Mouse (Mus musculus): ENCODE data around the gene Gm17606. TPM values are rescaled to one million over a fixed set of nuclear protein-coding genes. Genes with fewer than 3 reads are reported as not detected.

Gm17606 gene
- total RNA-seq, 2 experiments from 2014 or later: not detected

DNA sequence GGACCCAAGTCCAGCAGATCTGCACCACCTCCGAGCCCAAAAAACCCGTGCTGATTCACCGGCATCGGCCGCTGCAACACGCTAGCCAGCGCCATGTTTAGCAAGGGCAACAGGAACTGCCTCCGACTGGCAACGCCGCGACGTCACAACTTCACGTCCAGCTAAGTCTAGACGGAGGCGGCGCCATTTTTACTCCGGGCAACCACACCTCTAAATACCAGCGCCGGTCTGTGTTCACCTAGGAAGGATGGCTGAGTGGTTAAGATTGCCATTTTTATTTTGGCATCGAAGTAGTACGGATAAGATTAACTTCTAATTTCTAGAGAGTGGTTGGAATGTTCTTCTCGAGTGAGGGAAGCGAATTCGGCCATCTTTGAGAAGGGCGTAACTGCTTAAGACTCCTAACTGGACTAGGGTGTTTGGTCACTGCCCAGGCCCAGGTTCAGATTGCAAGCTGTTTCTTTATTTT lies 22.8 kb upstream of the Gm17606 start, which contains the start of gene Psmb5:
Gene Psmb5, minus strand, starts transcription at position 126 of the 469 bp plus-strand sequence.
- DNase-seq (ENCODE audit: extremely low spot score in 1 of 2, low spot score in 2 of 2): peak; percentile 87 to 93
- intact Hi-C loops (cut with DNase I): loop anchor here (5.0 kb wide), 1 partner anchor 36 kb away; no protein-coding TSS in a partner anchor

DNA sequence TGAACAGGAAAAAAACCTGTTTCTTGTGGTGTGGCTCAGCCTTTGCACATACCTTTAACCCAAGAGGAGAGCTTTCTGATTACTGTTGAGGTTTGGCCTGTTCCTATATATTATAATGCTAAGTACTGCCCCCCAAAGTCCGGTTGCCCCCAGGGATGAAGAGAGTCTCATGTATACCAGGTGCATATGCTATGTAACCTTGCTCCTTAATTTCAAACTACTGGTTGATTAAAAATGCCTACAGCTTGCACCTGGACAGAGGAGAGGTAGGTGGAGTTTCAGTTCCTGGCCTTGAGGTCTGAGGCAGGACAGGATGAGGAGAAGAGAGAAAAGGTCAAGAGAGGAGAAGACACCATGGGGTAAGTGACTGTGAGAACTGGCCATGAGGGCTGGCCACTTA lies 19.6 kb upstream of the Gm17606 start, which contains the start of gene Psmb11:
Gene Psmb11, plus strand, starts transcription at position 301 of the 400 bp plus-strand sequence.
- no peak for DNase-seq (ENCODE audit: extremely low spot score in 1 of 2, low spot score in 2 of 2)
- intact Hi-C loops (cut with DNase I): no loop called here

DNA sequence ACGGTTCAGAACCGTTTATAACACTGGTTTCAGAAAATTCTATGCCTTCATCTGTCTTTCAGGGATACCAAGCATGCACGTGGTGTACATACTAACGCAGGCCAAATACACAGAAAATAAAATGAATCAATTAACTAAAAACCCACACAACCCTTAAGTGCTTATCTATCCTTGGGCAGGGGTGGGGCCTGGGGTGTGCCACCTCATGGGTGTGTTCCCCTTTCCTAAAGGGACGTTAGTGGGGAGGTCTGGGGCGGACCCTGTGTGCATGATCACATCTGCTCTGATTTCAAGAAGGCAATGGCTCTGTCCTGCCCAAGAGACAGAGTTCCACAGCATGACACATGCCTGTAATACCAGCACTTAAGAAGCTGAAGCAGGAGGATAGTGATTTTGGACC lies 17.4 kb upstream of the Gm17606 start:
- intact Hi-C loops (cut with DNase I): no loop called here

DNA sequence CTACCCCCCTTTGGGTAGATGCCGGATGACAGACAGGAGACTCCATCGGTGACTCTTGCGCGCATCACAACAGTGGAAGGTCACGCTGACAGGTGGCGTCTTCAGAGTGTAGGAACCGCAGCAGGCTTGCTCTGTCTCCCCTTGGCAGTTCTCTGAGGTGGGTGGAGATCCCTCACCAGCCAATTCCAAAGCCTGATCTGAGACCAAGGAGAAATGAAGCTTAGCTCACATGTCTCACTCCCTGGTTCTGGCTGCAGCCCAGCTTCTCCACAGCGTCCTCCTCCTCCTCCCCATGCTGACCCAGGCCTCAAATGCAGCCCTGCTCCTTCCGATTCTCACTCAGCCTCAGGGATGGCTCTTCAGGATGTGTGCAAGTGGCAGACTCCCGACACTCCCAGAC lies 15.8 kb upstream of the Gm17606 start:
- no peak for DNase-seq (ENCODE audit: extremely low spot score in 1 of 2, low spot score in 2 of 2)
- intact Hi-C loops (cut with DNase I): no loop called here

More for the DNA sequence above, 17.4 kb upstream of the Gm17606 start:
- no peak for DNase-seq (ENCODE audit: extremely low spot score in 1 of 2, low spot score in 2 of 2)

DNA sequence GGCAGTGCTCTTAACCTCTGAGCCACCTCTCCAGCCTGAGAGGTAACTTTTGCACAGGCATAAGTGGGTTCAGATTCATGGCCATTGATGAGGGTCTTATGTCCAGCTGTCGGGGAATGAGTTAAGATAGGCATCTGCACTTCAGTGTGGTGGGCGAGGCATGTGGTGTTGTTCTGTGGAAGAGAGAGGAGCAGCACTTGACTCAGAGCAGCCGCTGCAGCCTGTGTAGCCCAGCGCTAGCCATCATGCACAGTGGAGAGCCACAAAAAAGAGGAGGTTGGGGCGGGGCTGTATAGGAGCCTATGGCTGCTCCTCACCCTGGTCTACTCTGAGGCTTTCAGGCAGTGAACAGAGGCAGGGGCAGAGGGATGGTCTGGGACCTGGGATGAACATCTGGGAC lies 12.6 kb upstream of the Gm17606 start:
- intact Hi-C loops (cut with DNase I): no loop called here

DNA sequence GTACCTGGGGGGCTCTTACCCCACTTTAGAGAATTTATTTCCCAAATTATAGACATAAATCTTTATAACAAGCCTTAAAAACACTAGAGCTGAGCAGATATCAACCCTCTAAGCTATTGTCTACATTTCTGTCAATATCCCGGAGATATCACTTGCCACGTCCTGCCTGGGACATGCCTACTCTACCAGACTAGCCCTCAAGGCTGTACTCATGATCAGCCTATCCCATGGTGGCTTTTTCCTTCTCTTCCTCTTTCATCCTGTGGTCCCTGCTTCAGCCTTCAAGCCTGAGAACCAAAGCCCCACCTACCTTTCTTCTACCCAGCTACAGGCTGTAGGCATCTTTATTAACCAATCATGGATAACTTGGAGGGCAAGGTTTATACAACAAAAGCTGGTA lies 11.0 kb upstream of the Gm17606 start:
- intact Hi-C loops (cut with DNase I): no loop called here
- DNase-seq (ENCODE audit: extremely low spot score in 1 of 2, low spot score in 2 of 2): no peak

More for the DNA sequence above, 12.6 kb upstream of the Gm17606 start:
- no peak for DNase-seq (ENCODE audit: extremely low spot score in 1 of 2, low spot score in 2 of 2)

DNA sequence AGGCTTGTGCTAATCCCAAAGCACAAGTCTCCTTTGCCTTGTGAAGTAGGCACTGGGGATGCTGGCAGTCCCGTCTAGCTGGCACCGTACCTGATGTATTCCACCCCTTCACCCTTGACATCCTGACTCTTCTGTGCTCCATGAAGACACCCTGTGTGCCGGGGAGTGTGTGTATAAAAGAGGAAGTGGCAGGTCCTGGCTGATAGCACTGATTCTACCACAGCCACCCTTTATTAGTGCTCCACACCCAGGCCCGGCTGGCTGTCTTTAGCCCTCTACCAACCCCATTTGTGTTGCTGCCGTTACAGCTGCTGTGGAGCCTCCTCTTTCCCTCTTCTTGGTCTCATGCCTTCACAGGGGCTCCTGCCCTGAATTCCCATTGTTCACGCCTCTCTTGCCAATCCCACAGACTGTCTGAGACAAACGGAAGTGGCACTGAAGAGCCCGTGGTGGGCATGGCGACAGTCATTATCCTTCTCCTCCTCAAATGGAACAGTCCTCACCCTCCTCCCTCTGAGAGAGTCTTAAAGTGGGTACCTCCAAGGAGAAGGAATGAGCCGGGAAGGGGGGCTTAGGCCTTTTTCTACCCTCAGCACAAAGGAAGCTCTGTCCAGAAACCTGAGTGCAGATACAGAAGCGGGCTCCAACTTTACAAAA lies 10.0 kb upstream of the Gm17606 start:
- no peak for DNase-seq (ENCODE audit: extremely low spot score in 1 of 2, low spot score in 2 of 2)
- intact Hi-C loops (cut with DNase I): no loop called here

DNA sequence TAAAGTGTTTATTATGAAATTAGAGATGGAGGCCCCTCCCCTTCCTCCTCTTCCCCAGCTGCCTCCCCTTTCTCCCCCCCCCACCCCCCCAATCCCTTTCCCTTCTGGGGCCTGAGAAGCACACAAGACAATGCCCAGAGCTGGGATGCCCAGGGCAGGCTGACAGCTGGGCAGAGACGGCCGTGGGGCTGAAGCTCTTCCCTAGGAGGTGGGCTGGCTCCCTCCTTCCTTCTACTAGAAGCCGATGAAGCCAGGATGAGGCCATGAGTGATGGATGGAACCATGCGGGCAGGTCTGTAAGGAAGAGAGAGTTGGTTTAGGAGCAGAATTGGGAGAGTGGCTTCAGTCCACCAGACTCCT lies 9.5 kb upstream of the Gm17606 start:
- intact Hi-C loops (cut with DNase I): no loop called here
- DNase-seq (ENCODE audit: extremely low spot score in 1 of 2, low spot score in 2 of 2): no peak

DNA sequence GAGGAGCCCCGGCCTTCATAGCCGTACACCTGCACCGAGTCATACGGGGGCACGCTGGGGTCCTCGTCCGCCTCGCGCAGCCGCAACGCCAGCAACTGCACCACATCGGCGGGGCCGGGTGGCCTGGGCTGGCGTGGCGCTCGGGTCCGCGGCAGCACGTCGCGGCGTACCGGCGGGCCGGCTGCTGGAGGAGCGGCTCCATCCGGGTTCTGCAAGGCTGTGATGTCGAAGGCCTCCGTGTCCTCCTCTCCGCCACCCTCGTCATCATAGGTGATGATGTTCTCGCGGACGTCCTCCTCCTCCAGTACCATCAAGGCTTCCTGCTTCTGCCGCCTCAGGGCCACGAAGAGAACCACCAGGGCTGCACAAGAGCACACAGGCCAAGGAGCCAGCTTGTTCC lies 8.5 kb upstream of the Gm17606 start:
- DNase-seq (ENCODE audit: extremely low spot score in 1 of 2, low spot score in 2 of 2): no peak
- intact Hi-C loops (cut with DNase I): no loop called here

DNA sequence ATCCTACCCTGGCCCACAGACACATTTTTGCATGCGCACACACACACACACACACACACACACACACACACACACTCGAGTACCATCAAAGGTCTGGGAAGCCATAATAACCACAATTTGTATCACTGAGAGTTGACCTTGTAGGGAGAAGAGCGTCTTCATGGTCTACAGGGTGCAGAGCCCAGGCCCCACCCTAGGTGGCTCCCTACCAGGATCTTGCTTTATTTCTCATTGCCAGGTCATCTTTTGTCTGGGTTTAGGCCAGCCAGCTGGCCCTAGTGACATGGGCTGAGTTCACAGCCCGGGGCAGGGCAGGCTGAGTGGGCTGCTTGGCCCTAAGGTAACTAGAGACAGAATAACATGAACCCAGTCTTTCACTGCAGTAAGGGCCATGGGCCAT lies 6.6 kb upstream of the Gm17606 start:
- no peak for DNase-seq (ENCODE audit: extremely low spot score in 1 of 2, low spot score in 2 of 2)
- intact Hi-C loops (cut with DNase I): no loop called here

DNA sequence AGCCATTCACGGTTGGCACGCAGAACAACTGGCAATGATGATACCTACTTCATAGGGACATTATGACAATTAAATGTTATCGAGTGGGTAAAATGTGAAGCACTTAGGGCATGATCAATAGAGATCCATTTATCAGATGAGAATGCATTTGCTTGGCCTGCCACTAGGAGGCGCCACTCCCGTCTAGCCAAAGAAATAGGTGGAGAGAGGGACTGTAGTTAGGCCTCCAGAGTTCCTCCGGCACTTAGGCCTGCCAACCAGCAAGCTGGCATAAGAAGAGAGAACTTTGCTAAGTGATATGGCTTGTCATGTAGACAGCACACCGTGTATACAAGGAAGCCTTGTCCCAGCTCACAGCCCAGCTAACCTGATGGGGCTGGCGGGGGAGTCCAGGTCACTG lies 3.8 kb upstream of the Gm17606 start:
- peak in 1 of 2 experiments; percentile 57 for DNase-seq (ENCODE audit: extremely low spot score in 1 of 2, low spot score in 2 of 2)
- intact Hi-C loops (cut with DNase I): no loop called here

DNA sequence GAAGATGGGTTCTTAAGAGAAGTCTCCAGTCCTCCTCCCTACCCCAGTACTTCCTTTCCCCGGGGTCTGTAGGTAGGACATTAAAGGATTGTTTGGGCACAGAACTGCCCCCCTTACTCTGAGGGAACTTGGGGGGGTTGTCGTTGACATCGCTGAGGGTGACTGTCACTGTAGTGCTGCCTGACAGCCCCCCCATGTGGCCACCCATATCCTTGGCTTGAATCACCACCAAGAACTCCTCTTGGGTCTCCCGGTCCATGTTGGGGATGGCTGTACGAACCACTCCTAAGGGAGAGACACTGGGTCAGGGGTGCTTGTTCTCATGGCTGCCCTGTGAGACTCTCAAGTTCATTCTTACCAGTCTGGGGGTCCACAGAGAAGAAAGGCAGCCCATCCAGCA lies 2.5 kb upstream of the Gm17606 start:
- intact Hi-C loops (cut with DNase I): no loop called here
- DNase-seq (ENCODE audit: extremely low spot score in 1 of 2, low spot score in 2 of 2): peak in 1 of 2 experiments; percentile 55

DNA sequence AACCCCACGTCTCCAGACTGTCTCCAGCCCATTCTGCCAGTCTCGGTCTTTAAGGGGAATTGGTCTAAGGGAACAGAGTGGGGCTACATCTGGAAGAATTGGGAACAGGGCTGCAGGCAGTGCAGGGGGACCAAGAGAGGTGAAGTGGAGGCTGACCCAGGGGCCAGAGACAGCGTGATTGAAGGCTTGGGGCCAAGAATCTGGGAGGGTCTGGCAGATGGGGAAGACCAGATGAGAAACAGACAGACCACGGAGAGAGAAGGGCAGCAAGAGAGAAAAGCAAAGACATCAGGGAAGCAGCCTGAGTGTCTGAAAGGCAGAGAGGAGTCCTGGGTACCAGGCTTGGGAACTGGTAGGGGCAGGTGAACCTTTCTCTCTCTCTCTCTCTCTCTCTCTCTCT lies 631 bp upstream of the Gm17606 start:
- intact Hi-C loops (cut with DNase I): loop anchor here (2.0 to 5.0 kb wide), 4 partner anchors 71 to 578 kb away; no protein-coding TSS in a partner anchor
- no peak for DNase-seq (ENCODE audit: extremely low spot score in 1 of 2, low spot score in 2 of 2)

DNA sequence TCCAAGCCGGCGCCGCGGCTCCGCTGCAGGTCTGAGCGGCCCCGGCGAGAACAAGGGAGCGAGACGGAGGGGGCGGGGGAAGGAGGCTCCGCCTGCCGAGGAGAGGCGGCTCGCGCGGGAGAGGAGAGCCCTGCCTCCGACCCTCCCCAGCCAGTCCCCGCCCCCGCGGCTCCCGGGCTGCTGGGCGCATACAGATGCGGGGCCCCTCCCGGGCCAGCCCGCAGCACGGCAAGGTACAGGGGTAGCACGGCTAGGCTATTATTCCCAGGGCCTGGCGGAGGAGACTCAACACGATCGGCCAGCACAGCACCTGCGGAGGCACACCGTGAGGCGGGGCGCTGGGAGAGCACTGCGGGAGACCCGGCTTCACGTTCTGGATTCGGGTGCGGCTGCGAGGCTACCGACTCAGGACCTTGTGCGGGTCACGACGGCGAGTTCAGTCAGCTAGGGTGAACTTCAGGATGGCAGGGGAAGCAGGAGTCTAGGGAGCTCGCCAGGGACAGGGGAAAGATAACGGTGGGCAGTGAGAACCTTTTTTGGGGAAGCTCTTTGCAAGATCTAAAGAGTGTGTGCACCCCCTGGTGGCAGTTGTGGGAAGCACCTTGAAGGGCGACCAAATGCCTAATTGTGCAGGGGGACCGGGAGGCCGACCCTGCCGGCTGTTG lies 685 bp downstream of the Gm17606 start, which contains the start of gene Cdh24:
Gene Cdh24, minus strand, starts transcription at position 60 of the 665 bp plus-strand sequence.
- intact Hi-C loops (cut with DNase I): loop anchor here (2.0 to 5.0 kb wide), 4 partner anchors 73 to 579 kb away; no protein-coding TSS in a partner anchor
- DNase-seq (ENCODE audit: extremely low spot score in 1 of 2, low spot score in 2 of 2): peak; percentile 84 to 94

DNA sequence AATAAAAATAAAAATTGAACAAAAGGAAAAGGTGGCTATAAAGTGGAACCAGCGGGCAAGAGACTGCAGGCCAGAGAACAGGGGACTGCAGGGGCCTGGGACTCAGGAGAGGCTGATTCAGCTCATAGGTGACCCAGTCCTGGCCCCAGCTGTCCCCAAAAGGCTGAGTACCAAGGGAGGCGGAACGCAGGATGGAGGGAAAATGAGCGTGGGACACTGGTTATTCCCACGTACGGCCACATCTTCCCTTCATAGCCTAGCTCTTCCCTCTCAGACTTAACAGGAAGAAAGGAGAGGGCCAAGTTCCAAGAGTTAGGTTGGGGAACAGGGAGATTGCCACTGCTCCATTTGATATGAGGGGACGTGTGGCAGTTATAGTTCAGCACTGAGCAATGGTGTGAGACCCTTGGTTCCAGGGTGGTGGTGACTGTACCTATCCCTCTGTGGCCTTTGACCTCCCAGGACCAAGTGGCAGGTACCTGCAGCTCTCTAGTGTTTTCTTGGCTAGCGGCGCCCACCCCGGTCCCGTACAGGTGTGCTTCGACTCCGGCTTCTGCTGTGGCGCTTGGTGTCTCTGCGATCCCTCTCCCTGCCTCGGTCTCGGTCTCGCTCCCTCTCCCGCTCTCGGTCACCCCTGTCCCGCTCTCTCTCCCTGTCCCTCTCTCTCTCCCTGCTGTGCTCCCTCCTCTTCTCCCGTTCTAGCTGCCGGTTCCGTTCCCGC lies 1.6 kb downstream of the Gm17606 start:
- intact Hi-C loops (cut with DNase I): loop anchor here (5.0 kb wide), 2 partner anchors 115 to 580 kb away; no protein-coding TSS in a partner anchor
- peak in 1 of 2 experiments; percentile 52 for DNase-seq (ENCODE audit: extremely low spot score in 1 of 2, low spot score in 2 of 2)

DNA sequence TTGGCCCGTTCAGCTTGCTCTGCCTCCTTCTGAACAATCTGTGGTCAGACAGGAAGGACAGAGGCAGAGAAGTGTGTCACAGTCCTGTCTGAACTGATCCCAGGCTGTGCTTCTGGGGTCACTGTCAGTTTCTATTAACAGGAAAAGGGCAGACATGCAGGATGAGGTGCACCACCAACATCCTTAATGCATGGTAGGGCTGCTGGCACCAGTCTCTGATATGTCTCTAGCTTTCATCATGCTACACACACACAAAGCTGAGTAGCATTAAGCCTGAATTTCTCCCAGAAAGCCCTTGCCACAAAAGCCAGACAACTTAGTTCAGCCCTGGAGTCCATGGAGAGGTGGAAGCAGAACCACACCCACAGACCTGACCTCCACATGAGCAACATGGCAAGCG lies 2.3 kb downstream of the Gm17606 start:
- DNase-seq (ENCODE audit: extremely low spot score in 1 of 2, low spot score in 2 of 2): no peak
- intact Hi-C loops (cut with DNase I): loop anchor here (5.0 kb wide), 2 partner anchors 116 to 581 kb away; no protein-coding TSS in a partner anchor

DNA sequence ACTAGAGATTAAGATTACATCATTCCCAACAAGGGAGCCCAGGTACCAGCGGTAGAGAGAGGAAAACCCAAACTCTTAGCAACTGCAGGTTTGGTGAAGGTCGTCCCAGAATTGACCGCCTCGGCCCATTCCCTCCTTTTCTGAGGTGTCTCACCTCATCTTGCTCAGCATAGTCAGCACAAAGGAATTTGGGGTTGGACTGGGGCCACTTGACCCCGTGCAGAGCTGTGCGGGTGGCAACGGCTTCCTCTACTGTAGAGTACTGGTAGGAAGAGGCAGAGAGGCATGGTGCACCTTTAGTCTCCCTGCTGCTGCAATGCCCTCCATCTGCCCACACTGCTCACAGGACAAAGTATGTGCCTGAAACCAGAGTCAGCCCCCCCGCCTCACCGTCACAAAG lies 3.5 kb downstream of the Gm17606 start:
- intact Hi-C loops (cut with DNase I): loop anchor here (5.0 kb wide), 2 partner anchors 117 to 582 kb away; no protein-coding TSS in a partner anchor
- DNase-seq (ENCODE audit: extremely low spot score in 1 of 2, low spot score in 2 of 2): no peak

DNA sequence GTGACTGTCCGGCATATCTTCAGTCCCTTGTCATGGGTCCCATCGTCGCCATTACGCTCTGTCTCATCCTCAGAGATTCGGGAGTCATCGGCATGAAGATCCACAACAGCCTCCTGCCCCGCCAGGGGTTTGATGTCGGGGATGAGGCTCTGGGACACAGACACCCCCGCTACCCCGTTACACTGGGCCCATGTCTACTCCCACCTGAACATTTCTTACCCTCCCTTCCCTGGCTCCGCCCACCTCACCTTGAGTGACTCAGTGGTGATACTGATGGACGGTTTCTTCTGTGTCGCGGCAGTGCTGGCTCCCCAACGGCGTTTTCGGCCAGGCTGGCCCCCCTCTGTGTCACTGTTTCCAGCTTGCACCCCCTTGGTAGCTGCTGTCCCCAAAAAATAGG lies 5.7 kb downstream of the Gm17606 start:
- intact Hi-C loops (cut with DNase I): no loop called here
- DNase-seq (ENCODE audit: extremely low spot score in 1 of 2, low spot score in 2 of 2): peak in 1 of 2 experiments; percentile 35

All from left cerebral cortex, postnatal 10 days (tissue).